Mouse (Mus musculus) embryonic facial prominence, embryonic 14.5 days (tissue): ENCODE measurements around the gene Nrl. TPM values are rescaled to one million over a fixed set of nuclear protein-coding genes. Genes with fewer than 3 reads are reported as not detected.

ENCODE experiments used
- ATAC-seq: fragments of 200-750 bp; cut with Nextera tagmentation; 2 replicates; pipeline ENCODE4 v1.8.0; 2017; ENCODE audit warnings: low read depth, moderate number of reproducible peaks, moderate TSS enrichment
- DNase-seq: peaks from one replicate; pipeline ENCODE4 v3.0.0-alpha.2; 2015; ENCODE audit warnings: low spot score
- H3K27ac ChIP-seq: fragments of 300-500 bp; sonication (generic); replicated peaks from 2 replicates; pipeline ENCODE4 v1.5.1; 2014; ENCODE audit warnings: low read depth, mild to moderate bottlenecking, low read length, moderate library complexity
- H3K27me3 ChIP-seq: fragments of 300-500 bp; sonication (generic); replicated peaks from 2 replicates; pipeline ENCODE4 v1.6.1; 2014; ENCODE audit warnings: low read length; ENCODE audit not compliant: control insufficient read depth, insufficient read depth
- H3K36me3 ChIP-seq: fragments of 300-500 bp; sonication (generic); 2 replicates; pipeline ENCODE4 v1.6.1; 2014; ENCODE audit warnings: low read length, mixed read lengths; ENCODE audit not compliant: control insufficient read depth, insufficient read depth
- H3K4me1 ChIP-seq: fragments of 300-500 bp; sonication (generic); 2 replicates; pipeline ENCODE4 v1.6.1; 2014; ENCODE audit warnings: antibody characterized with exemption, low read length; ENCODE audit not compliant: control insufficient read depth, insufficient read depth
- H3K4me2 ChIP-seq: fragments of 300-500 bp; sonication (generic); 2 replicates; pipeline ENCODE4 v1.6.1; 2014; ENCODE audit warnings: low read depth, mild to moderate bottlenecking, low read length, moderate library complexity, mixed read lengths
- H3K4me3 ChIP-seq: fragments of 300-500 bp; sonication (generic); 2 replicates; pipeline ENCODE4 v1.5.1; 2014; ENCODE audit warnings: low read depth, mild to moderate bottlenecking, low read length
- H3K9ac ChIP-seq: fragments of 300-500 bp; sonication (generic); 2 replicates; pipeline ENCODE4 v1.6.1; 2014; ENCODE audit warnings: low read depth, mild to moderate bottlenecking, low read length, moderate library complexity, mixed read lengths
- H3K9me3 ChIP-seq: fragments of 300-500 bp; sonication (generic); 2 replicates; pipeline ENCODE4 v1.6.1; 2016; ENCODE audit warnings: low read length; ENCODE audit not compliant: control insufficient read depth
- WGBS: fragments of 180-500 bp; shearing (Covaris S2); extraction: QIAGEN DNeasy Blood & Tissue Kit; methylation state at CpG from one replicate; pipeline ENCODE4 v1.1.7; 2014; 5-methylcytosine and 5-hydroxymethylcytosine counted together
- polyA plus RNA-seq: library from polyadenylated mRNA; unstranded; fragments of >200 nt; fragmentation: Nextera tagmentation; extraction: Ambion mirVana; gene quantifications from 2 replicates; pipeline ENCODE4 v1.2.1, GENCODE M21; 2014

Gene Nrl
- polyA plus RNA-seq, 1 experiment from 2014 or later, result not detected

GRCm38 (mm10) chr14:55519604-55520003 lies 5.2 kb downstream of the Nrl start:
- Histone ChIP-seq H3K27me3 (peaks cover 34% of the 10 kb centered on the region), H3K4me1 (0 out of 2 replicates have a peak, but pooled peaks cover 2% of the 10 kb centered on the region), H3K4me3 (no peak overlapping the region), H3K9ac (no peak overlapping the region), H3K9me3 (no peaks in the 10 kb centered on the region), H3K36me3 (no peaks in the 10 kb centered on the region), H3K4me2 (no peak overlapping the region), H3K27ac (no peak overlapping the region)
- ATAC-seq (no peak), DNase-seq (no peak)
- 51% methylated on average over 4 of the region's 4 CpGs for WGBS

GRCm38 (mm10) chr14:55518897-55519296 lies 5.9 kb downstream of the Nrl start:
- Histone ChIP-seq H3K9me3 (no peaks in the 10 kb centered on the region), H3K4me2 (no peak overlapping the region), H3K4me3 (no peak overlapping the region), H3K27ac (no peak overlapping the region), H3K9ac (no peak overlapping the region), H3K36me3 (no peaks in the 10 kb centered on the region), H3K27me3 (peaks cover 34% of the 10 kb centered on the region), H3K4me1 (0 out of 2 replicates have a peak, but pooled peaks cover 2% of the 10 kb centered on the region)
- DNase-seq (no peak), ATAC-seq (peak; percentile 27; the same call in 1 of the 2 replicates)
- 40% methylated on average over 2 of the region's 2 CpGs for WGBS

GRCm38 (mm10) chr14:55515846-55516245 lies 8.9 kb downstream of the Nrl start:
- Histone ChIP-seq H3K9me3 (no peaks in the 10 kb centered on the region), H3K4me2 (no peak overlapping the region), H3K27me3 (peaks cover 18% of the 10 kb centered on the region), H3K9ac (no peak overlapping the region), H3K4me1 (peaks cover under 1% of the 10 kb centered on the region; the same call in 1 of the 2 replicates), H3K4me3 (no peak overlapping the region), H3K27ac (no peak overlapping the region), H3K36me3 (no peaks in the 10 kb centered on the region)
- WGBS, result 77% methylated on average over 4 of the region's 4 CpGs
- ATAC-seq (no peak), DNase-seq (no peak)

- WGBS, result 63% methylated on average over 10 of the region's 10 CpGs
- Histone ChIP-seq H3K4me3 (no peak overlapping the region), H3K27me3 (peaks cover under 1% of the 10 kb centered on the region; the same call in 1 of the 2 replicates)
Measured at GRCm38 (mm10) chr14:55513927-55514326, 10.9 kb downstream of the Nrl start.

GRCm38 (mm10) chr14:55511037-55511436 lies 13.7 kb downstream of the Nrl start:
- no peaks in the 10 kb centered on the region for H3K36me3 ChIP-seq
- no peak for DNase-seq
- no peak overlapping the region for H3K4me3 ChIP-seq
- H3K9ac ChIP-seq, result no peak overlapping the region
- H3K4me1 ChIP-seq, result no peaks in the 10 kb centered on the region; the same call in 1 of the 2 replicates
- no peak for ATAC-seq
- H3K9me3 ChIP-seq, result no peaks in the 10 kb centered on the region
- no peak overlapping the region for H3K27ac ChIP-seq
- WGBS, result 60% methylated on average over 7 of the region's 7 CpGs
- no peaks in the 10 kb centered on the region; the same call in 1 of the 2 replicates for H3K27me3 ChIP-seq
- H3K4me2 ChIP-seq, result no peak overlapping the region

More at GRCm38 (mm10) chr14:55513927-55514326, 10.9 kb downstream of the Nrl start:
- no peak for ATAC-seq
- no peak for DNase-seq
- Histone ChIP-seq H3K9me3 (no peaks in the 10 kb centered on the region), H3K36me3 (no peaks in the 10 kb centered on the region), H3K27ac (no peak overlapping the region), H3K4me1 (no peaks in the 10 kb centered on the region; the same call in 1 of the 2 replicates), H3K9ac (no peak overlapping the region), H3K4me2 (no peak overlapping the region)

DNA sequence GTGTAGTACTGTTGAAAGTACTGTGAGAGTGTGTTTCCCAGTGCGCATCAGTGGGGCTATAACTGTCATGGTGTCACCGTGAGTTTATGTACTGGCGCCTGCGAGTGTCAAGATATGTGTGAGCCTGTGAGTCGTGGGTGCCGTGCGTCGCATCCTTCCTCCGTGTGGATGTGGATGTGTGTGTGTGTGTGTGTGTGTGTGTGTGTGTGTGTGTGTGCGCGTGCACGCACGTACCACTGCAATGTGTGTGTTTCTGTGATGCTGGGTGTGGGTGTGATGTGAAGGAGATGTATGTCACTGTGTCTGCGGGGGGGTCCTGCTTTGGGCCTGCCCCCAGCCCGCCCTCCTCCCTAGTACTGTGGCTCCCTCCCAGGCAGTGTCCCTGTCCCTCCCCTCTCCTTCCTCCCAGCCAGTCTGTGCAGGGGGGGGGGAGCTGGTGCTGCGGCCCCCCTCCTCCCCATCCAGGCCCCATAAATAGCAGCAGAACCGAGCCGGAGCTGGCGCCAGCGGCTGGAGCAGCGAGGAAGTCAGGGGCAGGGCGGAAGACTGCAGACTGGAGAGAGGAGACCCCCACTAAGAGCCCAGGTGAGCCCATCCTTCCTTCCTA lies 14.6 kb downstream of the Nrl start, which contains the start of gene Cpne6:
Gene Cpne6, plus strand, starts transcription at position 321 of the 607 bp plus-strand sequence.
- ATAC-seq (peak; percentile 24; the same call in 1 of the 2 replicates), DNase-seq (no peak)
- H3K4me2 ChIP-seq, result no peak within 1 kb of the TSS
- no peaks in the 10 kb centered on the region for H3K36me3 ChIP-seq
- no peak within 1 kb of the TSS for H3K27ac ChIP-seq
- no peak within 1 kb of the TSS for H3K4me3 ChIP-seq
- no peaks in the 10 kb centered on the region; the same call in 1 of the 2 replicates for H3K27me3 ChIP-seq
- WGBS, result 89% methylated on average over 11 of the region's 22 CpGs
- H3K4me1 ChIP-seq, result no peaks in the 10 kb centered on the region; the same call in 1 of the 2 replicates
- peak within 1 kb of the TSS; percentile 37; the same call in 1 of the 2 replicates for H3K9ac ChIP-seq
- no peaks in the 10 kb centered on the region for H3K9me3 ChIP-seq

DNA sequence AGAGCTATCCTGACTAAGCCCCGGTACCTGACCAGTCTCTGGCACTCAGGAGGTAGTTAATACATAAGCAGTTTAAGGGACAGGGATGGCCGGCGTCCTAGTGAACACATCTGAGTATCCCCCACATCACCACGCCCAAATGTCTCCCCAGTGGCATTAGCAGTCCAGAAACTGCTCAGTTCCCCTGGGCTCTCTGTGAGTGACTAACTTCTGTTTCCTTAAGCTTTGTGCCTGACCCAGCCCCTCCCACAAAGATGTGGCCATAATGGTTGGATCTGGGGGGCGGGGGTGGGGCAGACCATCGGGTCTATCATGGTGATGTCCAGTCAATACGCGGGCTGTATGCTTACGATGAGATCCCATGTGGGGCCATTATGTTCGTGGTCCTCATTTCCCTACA lies 15.2 kb downstream of the Nrl start:
- DNase-seq, result no peak
- H3K4me2 ChIP-seq, result no peak overlapping the region
- H3K4me1 ChIP-seq, result no peaks in the 10 kb centered on the region; the same call in 1 of the 2 replicates
- no peak overlapping the region for H3K27ac ChIP-seq
- no peak overlapping the region for H3K9ac ChIP-seq
- no peaks in the 10 kb centered on the region for H3K36me3 ChIP-seq
- H3K27me3 ChIP-seq, result no peaks in the 10 kb centered on the region; the same call in 1 of the 2 replicates
- 82% methylated on average over 10 of the region's 10 CpGs for WGBS
- H3K9me3 ChIP-seq, result no peaks in the 10 kb centered on the region
- H3K4me3 ChIP-seq, result no peak overlapping the region
- ATAC-seq, result no peak

DNA sequence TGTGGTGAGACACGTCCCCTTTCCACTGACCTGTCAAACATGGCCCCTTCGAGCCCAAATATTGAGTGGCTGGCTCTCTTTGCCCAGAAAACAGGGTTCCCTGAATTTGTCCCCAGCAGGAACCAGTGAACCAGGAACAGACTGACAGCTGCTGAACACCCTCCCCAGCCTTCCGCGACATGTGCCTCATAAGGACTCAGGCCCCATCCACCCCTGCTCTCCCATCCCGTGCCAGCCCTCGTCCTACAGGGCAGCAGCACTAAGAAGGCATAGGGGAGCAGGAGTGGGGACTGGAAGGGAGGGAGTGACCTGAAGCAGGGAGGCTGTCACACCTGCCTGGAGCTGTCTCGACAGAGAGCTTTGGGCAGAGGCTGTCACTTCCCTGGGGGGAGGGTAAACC lies 17.0 kb downstream of the Nrl start:
- no peaks in the 10 kb centered on the region; the same call in 1 of the 2 replicates for H3K4me1 ChIP-seq
- DNase-seq (no peak), ATAC-seq (peak; percentile 14; the same call in 1 of the 2 replicates)
- no peaks in the 10 kb centered on the region for H3K9me3 ChIP-seq
- H3K27me3 ChIP-seq, result no peaks in the 10 kb centered on the region; the same call in 1 of the 2 replicates
- no peak overlapping the region for H3K9ac ChIP-seq
- no peak overlapping the region for H3K27ac ChIP-seq
- 42% methylated on average over 7 of the region's 7 CpGs for WGBS
- H3K4me2 ChIP-seq, result no peak overlapping the region
- H3K4me3 ChIP-seq, result no peak overlapping the region
- H3K36me3 ChIP-seq, result no peaks in the 10 kb centered on the region

- ATAC-seq (no peak), DNase-seq (no peak)
- WGBS, result 83% methylated on average over 9 of the region's 9 CpGs
Measured at GRCm38 (mm10) chr14:55505612-55506011, 19.2 kb downstream of the Nrl start.

More at GRCm38 (mm10) chr14:55505612-55506011, 19.2 kb downstream of the Nrl start:
- Histone ChIP-seq H3K9ac (no peak overlapping the region), H3K4me1 (no peaks in the 10 kb centered on the region), H3K4me3 (no peak overlapping the region), H3K27me3 (no peaks in the 10 kb centered on the region), H3K36me3 (no peaks in the 10 kb centered on the region), H3K4me2 (no peak overlapping the region), H3K27ac (no peak overlapping the region), H3K9me3 (no peaks in the 10 kb centered on the region)
